Mouse (Mus musculus) cortical plate, adult 2 months (tissue): ENCODE results near the gene Gm47996.

Experiments
- CTCF ChIP-seq: fragments of 200-500 bp; IDR thresholded peaks from 2 replicates; pipeline ENCODE4 v1.5.1; 2011; ENCODE audit warnings: mild to moderate bottlenecking, control low read depth, low read length; ENCODE audit not compliant: insufficient read depth; ENCODE audit errors: extremely low read depth
- POLR2A ChIP-seq: fragments of 200-500 bp; IDR thresholded peaks from 2 replicates; pipeline ENCODE4 v1.6.1; 2011; ENCODE audit warnings: mild to moderate bottlenecking, low read length, control low read depth; ENCODE audit not compliant: insufficient read depth; ENCODE audit errors: extremely low read depth

DNA sequence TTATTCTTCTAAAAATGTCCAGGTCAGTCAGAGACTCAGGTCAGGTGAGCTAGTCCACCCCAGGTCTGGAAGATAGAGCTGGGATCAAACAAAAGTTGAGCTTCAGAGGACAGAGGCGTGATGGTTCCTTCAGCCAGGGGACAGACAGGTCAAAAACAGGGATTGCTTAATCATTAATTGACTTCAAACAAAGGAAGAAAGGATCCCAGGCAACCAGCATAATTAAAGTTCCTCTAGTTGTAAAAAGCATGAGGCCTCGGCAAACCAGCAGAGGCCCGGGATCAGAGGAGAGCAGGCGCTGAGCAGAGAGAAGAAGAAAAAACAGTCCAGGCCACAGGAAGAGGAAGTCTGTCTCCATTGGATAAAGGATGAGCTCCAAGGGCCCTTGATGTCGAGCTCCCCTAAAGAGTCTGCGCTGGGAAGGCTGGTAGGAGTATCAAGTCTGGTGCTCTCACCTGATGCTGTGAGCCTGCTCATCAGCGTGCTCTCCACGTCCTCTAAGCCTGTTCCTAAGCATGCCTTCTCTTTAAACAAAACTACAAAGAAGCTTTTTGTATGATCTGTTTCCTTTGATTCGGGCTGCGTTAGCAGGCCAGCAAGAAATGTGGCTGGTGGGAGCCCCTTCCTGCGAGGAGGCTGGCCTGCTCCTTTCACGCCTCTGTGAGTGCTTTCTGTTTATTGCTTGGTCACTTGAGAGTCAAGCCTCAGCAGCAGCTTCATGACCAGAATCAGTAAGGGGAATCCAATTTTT, 42.5 kb upstream of the Gm47996 start:
- TF ChIP-seq CTCF (no peak), POLR2A (no peak)
